ENCODE assay signal across 28 mouse cellular contexts in the genomic region with DNA sequence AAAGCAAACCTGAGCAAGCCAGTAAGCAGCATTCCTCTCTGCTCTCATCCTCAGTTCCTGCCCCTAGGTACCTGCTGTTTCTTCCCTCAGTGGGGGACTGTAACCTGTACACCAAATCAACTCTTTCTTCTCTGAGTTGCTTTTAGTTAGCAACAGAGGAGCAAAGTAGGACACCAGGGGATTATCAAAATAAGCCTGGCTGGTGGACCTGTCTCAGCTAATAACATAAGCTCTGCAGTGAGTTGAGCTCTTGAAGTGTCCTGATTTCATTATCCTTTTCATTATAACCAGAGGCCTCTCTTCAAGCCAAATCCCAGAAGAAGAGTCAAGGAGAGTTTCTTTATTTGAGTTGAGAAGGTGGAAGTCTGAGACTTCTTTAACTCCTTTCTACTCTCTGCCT.
"Had no signal": no experiment of that assay in that cellular context is flagged by ENCODE, and none has a peak within 500 bp of the region (broad histone marks: within the 10 kb centered on the region; RNA-seq: fewer than 3 reads in every experiment).

No protein-coding gene starts in this region.

- H3K36me3 ChIP-seq: embryonic facial prominence, embryonic 10.5 days; embryonic facial prominence, embryonic 12.5 days; embryonic facial prominence, embryonic 13.5 days; embryonic facial prominence, embryonic 15.5 days; forebrain, embryonic 10.5 days; forebrain, embryonic 12.5 days; forebrain, embryonic 15.5 days had no signal

- H3K27me3 ChIP-seq: embryonic facial prominence, embryonic 12.5 days; embryonic facial prominence, embryonic 13.5 days; embryonic facial prominence, embryonic 15.5 days; forebrain, embryonic 12.5 days; forebrain, embryonic 13.5 days; forebrain, embryonic 15.5 days had no signal

- H3K27ac ChIP-seq: embryonic facial prominence, embryonic 10.5 days; embryonic facial prominence, embryonic 12.5 days; embryonic facial prominence, embryonic 13.5 days; embryonic facial prominence, embryonic 15.5 days; forebrain, embryonic 10.5 days; forebrain, embryonic 12.5 days; forebrain, embryonic 13.5 days; forebrain, embryonic 15.5 days; gastrocnemius, adult 2 months had no signal

- DNase-seq: cerebellum, adult 18-20 months; cerebellum, adult 2 months; cerebellum, adult 8-10 months; cerebellum, adult 9-10 months; cerebellum, adult 9-11 months; cerebellum, postnatal 10 days; cerebellum, postnatal 14 days; cerebellum, postnatal 25 days; cerebellum, postnatal 36 days; embryo, embryonic 11 days; forebrain, postnatal 0 days; gastrocnemius, adult 2 months; gastrocnemius, postnatal 10 days; gastrocnemius, postnatal 14 days; gastrocnemius, postnatal 25 days; gastrocnemius, postnatal 36 days; heart, adult 11 months had no signal

- H3K4me3 ChIP-seq: embryonic facial prominence, embryonic 10.5 days; embryonic facial prominence, embryonic 12.5 days; embryonic facial prominence, embryonic 13.5 days; embryonic facial prominence, embryonic 15.5 days; erythroblast, embryonic 14.5 days; forebrain, embryonic 10.5 days; forebrain, embryonic 12.5 days; forebrain, embryonic 13.5 days; forebrain, embryonic 15.5 days; gastrocnemius, adult 2 months had no signal

- ATAC-seq: forebrain, embryonic 13.5 days; forebrain, embryonic 14.5 days; forebrain, embryonic 15.5 days; forebrain, embryonic 16.5 days; forebrain, postnatal 0 days had no signal

- H3K4me1 ChIP-seq: embryonic facial prominence, embryonic 10.5 days; embryonic facial prominence, embryonic 12.5 days; embryonic facial prominence, embryonic 13.5 days; embryonic facial prominence, embryonic 15.5 days; forebrain, embryonic 10.5 days; forebrain, embryonic 12.5 days had no signal
